Mouse (Mus musculus): ENCODE data around the gene Spag6l. TPM values are rescaled to one million over a fixed set of nuclear protein-coding genes. Genes with fewer than 3 reads are reported as not detected.
"Not testable (repeated sequence)": the region's sequence is repeated elsewhere in the genome, so short reads cannot be mapped to it uniquely, and the experiment has no call there.

Gene Spag6l
- total RNA-seq (2021), result 10 to 100 TPM; 11.4 to 12.6 TPM

DNA sequence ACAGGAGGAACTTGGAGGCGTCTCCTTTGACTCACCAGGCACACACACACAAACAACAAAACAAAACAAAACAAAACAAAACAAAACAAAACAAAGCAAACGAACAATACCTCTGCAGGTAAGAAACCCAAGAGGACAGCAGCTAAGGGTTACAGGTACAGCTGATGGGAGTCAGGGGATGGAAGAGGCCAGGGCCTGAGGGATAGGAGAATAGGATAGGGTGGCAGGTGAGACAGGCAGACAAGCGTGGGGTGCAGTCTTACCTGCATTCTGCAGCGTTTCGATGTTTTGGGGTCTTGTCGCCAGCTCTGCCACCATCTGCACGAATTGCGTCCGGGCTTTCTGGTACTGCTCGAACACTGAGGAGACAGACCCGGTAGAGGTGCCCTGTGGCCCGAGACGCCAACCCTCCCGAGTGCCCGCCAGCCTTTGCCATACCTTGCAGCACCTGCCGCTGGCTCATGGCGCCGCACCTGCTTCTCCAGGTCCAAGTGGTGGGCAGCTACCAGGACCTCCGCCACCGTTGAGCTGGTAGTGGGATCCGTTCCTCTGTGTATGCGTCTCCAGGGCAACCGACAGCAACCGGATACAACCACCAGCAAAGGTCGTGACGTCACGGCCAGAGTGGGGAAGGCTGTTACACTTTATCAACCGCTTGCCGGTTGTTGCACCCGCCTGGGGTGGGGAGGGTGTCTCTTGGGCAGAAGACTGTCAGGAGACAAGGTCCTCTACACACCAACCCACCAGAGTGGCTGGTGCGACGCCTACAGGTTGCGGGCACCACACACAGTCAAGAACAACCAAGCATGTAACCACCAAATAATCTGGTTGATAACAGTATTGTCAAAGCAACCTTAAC is at the start of gene Spag6l:
Gene Spag6l, minus strand, starts transcription at position 700 of the 859 bp plus-strand sequence.
- intact Hi-C loops (cut with DNase I), result no loop called here
- peak; percentile 41 for DNase-seq

GRCm38 (mm10) chr16:16879025-16879424 is 49.8 kb upstream of the Spag6l start:
- intact Hi-C loops (cut with DNase I), result loop anchor here (5.0 kb wide), 1 partner anchor 562 kb away; no protein-coding TSS in a partner anchor
- DNase-seq, result no peak

DNA sequence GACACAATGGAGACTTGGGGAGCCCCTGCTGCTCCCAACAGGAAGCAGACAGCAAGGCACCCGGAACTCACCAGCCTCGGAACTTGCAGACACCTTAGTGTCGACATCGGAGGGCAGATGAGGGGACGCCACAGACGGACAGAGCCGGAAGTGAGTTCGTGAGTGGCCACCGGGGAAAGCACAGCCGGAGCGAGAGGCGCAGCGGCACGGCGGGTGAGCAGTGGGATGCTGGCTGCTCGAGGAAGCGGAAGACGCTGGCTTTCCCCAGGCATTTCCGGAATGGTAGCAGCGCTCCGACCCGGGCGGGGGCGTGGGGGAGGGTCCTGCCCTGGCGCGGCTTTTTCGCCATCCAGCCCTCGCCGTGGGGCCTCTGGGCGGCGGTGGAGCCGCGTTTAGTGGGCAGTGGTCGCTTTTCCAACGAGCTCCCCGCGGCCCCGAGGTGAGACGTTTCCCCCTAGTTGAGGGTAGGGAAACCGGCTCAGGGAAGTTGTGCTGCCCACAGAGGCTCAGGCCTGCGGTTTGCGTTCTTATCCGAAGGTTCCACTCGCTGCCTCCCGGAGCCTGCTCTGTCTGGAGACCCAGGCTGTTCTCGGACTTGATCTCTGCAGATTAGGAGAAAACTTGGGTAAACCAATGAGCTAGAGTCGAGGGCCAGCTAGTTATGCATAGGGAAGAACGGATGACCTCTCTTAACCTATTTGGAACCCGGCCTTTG is 41.5 kb upstream of the Spag6l start, which contains the start of the genes Top3b and Vpreb1:
Gene Top3b, plus strand, starts transcription at position 120 of the 715 bp plus-strand sequence.
Gene Vpreb1, minus strand, starts transcription at position 227 of the 715 bp plus-strand sequence.
- intact Hi-C loops (cut with DNase I), result no loop called here
- peak; percentile 91 for DNase-seq

- intact Hi-C loops (cut with DNase I), result no loop called here
- no peak for DNase-seq
Measured at GRCm38 (mm10) chr16:16870241-16870616, 41.0 kb upstream of the Spag6l start.

DNA sequence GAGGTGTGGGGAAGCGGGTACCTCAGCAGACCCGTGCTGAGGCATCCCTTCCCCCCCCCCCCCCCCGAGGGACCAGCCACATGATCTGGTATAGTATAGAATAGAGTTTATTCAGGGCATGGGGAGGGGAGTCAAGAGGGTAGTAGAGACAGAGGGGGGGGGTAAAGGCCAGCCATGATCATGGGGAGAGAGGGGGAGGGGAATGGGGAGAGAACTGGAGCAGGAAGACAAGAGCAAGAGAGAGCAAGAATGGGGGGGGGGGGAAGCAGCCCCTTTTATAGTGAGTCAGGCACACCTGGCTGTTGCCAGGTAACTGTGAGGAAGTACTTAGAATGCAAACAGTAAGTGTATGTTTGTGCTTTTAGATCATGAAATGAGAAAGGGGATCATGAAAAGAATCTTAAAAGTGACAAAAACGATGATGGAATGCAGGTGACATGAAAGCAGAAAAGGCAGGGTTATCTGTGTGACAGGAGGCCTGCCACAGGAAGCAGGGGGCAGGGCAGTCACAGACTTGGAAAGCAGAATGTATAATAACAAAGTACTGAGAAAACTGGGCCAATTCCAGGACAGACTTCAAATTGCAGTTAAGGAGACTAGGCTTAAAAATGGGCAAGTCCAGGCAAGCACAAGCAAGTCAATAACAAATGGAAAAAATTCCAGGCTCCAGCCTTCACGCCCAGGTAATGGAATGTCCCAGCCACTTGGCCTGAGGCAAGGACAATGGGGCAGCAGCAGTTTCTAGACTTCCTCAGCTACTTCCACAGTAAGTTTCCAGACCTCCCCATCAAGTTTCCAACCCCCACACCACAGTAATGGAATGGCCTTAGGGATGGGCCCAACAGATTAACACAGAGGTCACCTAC is 36.7 kb upstream of the Spag6l start:
- intact Hi-C loops (cut with DNase I), result no loop called here
- no peak for DNase-seq

- intact Hi-C loops (cut with DNase I), result no loop called here
Measured at GRCm38 (mm10) chr16:16865217-16865616, 36.0 kb upstream of the Spag6l start.

GRCm38 (mm10) chr16:16863978-16864377 is 34.7 kb upstream of the Spag6l start, which contains the start of gene Igll1:
TSS of gene Igll1 (minus strand) at chr16:16863985.
- no peak for DNase-seq
- intact Hi-C loops (cut with DNase I), result no loop called here

More at GRCm38 (mm10) chr16:16865217-16865616, 36.0 kb upstream of the Spag6l start:
- no peak for DNase-seq

- no peak for DNase-seq
- intact Hi-C loops (cut with DNase I), result no loop called here
Measured at GRCm38 (mm10) chr16:16862288-16862687, 33.0 kb upstream of the Spag6l start.

- intact Hi-C loops (cut with DNase I), result no loop called here
Measured at GRCm38 (mm10) chr16:16856731-16857476, 27.6 kb upstream of the Spag6l start.

GRCm38 (mm10) chr16:16856054-16856453 is 26.8 kb upstream of the Spag6l start:
- DNase-seq; intact Hi-C loops (cut with DNase I): not testable (repeated sequence)

More at GRCm38 (mm10) chr16:16856731-16857476, 27.6 kb upstream of the Spag6l start:
- no peak for DNase-seq

DNA sequence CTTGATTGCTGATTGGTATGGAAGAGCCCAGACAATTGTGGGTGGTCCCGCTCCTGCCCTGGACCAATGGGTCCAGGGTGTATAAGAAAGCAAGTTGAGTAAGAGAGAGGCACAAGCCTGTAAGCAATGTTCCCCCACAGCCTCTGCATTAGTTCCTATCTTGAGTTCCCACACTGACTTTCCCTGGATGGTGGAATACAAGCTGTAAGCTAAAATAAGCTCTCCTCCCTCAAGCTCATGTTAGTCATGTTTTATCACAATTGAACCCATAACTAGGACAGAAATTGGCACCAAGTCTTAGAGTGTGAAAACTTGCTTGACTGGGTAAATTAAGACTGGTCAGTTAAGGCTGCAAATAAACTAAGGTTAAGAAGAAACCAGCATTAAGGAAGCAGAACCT is 26.3 kb upstream of the Spag6l start:
- DNase-seq, result no peak
- intact Hi-C loops (cut with DNase I), result no loop called here

- peak; percentile 11 for DNase-seq
- intact Hi-C loops (cut with DNase I), result no loop called here
Measured at GRCm38 (mm10) chr16:16854836-16855235, 25.6 kb upstream of the Spag6l start.

- no peak for DNase-seq
- intact Hi-C loops (cut with DNase I), result no loop called here
Measured at GRCm38 (mm10) chr16:16852411-16852810, 23.2 kb upstream of the Spag6l start.

DNA sequence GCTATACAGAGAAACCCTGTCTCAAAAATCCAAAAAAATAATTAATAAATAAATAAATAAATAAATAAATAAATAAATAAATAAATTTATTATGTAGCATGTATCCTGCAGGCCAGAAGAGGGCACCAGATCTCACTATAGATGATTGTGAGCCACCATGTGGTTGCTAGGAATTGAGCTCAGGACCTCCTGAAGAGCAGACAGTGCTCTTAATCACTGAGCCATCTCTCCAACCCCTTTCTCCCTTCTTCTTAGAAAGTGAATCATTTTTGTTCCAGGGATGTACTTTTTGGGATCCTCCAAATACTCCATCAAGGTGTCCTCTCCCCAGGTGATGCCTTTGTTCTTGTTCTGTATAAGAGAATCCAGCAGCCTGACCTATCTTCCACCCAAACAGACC is 19.9 kb upstream of the Spag6l start:
- no peak for DNase-seq
- intact Hi-C loops (cut with DNase I), result no loop called here

DNA sequence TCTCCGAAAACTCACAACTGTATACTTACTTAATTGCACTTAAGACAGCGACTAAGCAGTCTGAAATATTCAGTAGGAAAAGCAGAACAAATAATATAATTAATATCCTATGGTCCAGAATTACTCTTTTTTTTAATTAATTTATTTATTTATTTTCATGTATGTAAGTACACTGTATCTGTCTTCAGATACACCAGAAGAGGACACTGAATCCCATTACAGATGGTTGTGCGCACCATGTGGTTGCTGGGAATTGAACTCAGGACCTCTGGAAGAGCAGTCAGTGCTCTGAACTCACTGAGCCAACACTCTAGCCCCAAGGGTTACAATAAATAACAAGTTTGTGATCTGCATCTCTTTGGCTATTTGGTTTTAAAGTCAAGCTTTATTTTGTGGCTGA is 415 bp upstream of the Spag6l start:
- intact Hi-C loops (cut with DNase I), result no loop called here
- DNase-seq, result no peak

- intact Hi-C loops (cut with DNase I), result no loop called here
- no peak for DNase-seq
Measured at GRCm38 (mm10) chr16:16826223-16826622, 3.0 kb downstream of the Spag6l start.

- intact Hi-C loops (cut with DNase I), result no loop called here
- DNase-seq, result no peak
Measured at GRCm38 (mm10) chr16:16825476-16825875, 3.8 kb downstream of the Spag6l start.

GRCm38 (mm10) chr16:16806325-16806724 is 22.9 kb downstream of the Spag6l start:
- DNase-seq, result no peak
- intact Hi-C loops (cut with DNase I), result no loop called here

Measured in left cerebral cortex, postnatal 4 days (tissue).